Mouse (Mus musculus) embryonic facial prominence, embryonic 10.5 days (tissue): ENCODE measurements around the gene Rgmb. TPM values are rescaled to one million over a fixed set of nuclear protein-coding genes. Genes with fewer than 3 reads are reported as not detected.

Experiments used
- DNase-seq: peaks from one replicate; pipeline ENCODE4 v3.0.0-alpha.2; 2017; ENCODE audit warnings: low spot score
- H3K27ac ChIP-seq: fragments of 300-500 bp; sonication (generic); replicated peaks from 2 replicates; pipeline ENCODE4 v1.5.1; 2016; ENCODE audit warnings: mild to moderate bottlenecking
- H3K27me3 ChIP-seq: fragments of 300-500 bp; sonication (generic); replicated peaks from 2 replicates; pipeline ENCODE4 v1.6.1; 2016; ENCODE audit warnings: low read depth, mild to moderate bottlenecking; ENCODE audit not compliant: poor library complexity, severe bottlenecking
- H3K36me3 ChIP-seq: fragments of 300-500 bp; sonication (generic); replicated peaks from 2 replicates; pipeline ENCODE4 v1.6.1; 2016; ENCODE audit warnings: mild to moderate bottlenecking, moderate library complexity
- H3K4me1 ChIP-seq: fragments of 300-500 bp; sonication (generic); 2 replicates; pipeline ENCODE4 v1.6.1; 2016
- H3K4me3 ChIP-seq: fragments of 300-500 bp; sonication (generic); 2 replicates; pipeline ENCODE4 v1.5.1; 2016; ENCODE audit warnings: mild to moderate bottlenecking, moderate library complexity
- H3K9me3 ChIP-seq: fragments of 300-500 bp; sonication (generic); 2 replicates; pipeline ENCODE4 v1.6.1; 2016; ENCODE audit warnings: mild to moderate bottlenecking
- WGBS: fragments of 180-500 bp; shearing (Covaris S2); methylation state at CpG from one replicate; pipeline ENCODE4 v1.1.7; 2016; 5-methylcytosine and 5-hydroxymethylcytosine counted together
- polyA plus RNA-seq: library from polyadenylated mRNA; unstranded; fragments of >200 nt; fragmentation: Nextera tagmentation; extraction: Ambion mirVana; gene quantifications from 2 replicates; pipeline ENCODE4 v1.2.1, GENCODE M21; 2016

The Rgmb gene
- polyA plus RNA-seq, 1 experiment from 2014 or later, result 18.1 TPM

GRCm38 (mm10) chr17:15818372-15818771 lies 12.5 kb downstream of the Rgmb start:
- no peaks in the 10 kb centered on the region for H3K27me3 ChIP-seq
- WGBS, result 78% methylated on average over 8 of the region's 8 CpGs
- H3K36me3 ChIP-seq, result peaks cover 54% of the 10 kb centered on the region
- H3K4me1 ChIP-seq, result peaks cover 51% of the 10 kb centered on the region
- H3K4me3 ChIP-seq, result no peak overlapping the region
- DNase-seq, result peak; percentile 30
- no peaks in the 10 kb centered on the region for H3K9me3 ChIP-seq
- H3K27ac ChIP-seq, result no peak overlapping the region

GRCm38 (mm10) chr17:15817634-15818033 lies 13.2 kb downstream of the Rgmb start:
- DNase-seq, result peak; percentile 4
- 94% methylated on average over 2 of the region's 2 CpGs for WGBS
- H3K27me3 ChIP-seq, result no peaks in the 10 kb centered on the region
- H3K27ac ChIP-seq, result no peak overlapping the region
- H3K4me1 ChIP-seq, result peaks cover 49% of the 10 kb centered on the region
- no peaks in the 10 kb centered on the region for H3K9me3 ChIP-seq
- H3K4me3 ChIP-seq, result no peak overlapping the region
- H3K36me3 ChIP-seq, result peaks cover 57% of the 10 kb centered on the region

GRCm38 (mm10) chr17:15817096-15817450 lies 13.8 kb downstream of the Rgmb start:
- no peak for DNase-seq
- Histone ChIP-seq H3K4me1 (peaks cover 52% of the 10 kb centered on the region), H3K36me3 (peaks cover 62% of the 10 kb centered on the region), H3K9me3 (no peaks in the 10 kb centered on the region), H3K4me3 (no peak overlapping the region), H3K27me3 (no peaks in the 10 kb centered on the region), H3K27ac (no peak overlapping the region)
- WGBS, result 90% methylated on average over 5 of the region's 5 CpGs

GRCm38 (mm10) chr17:15816379-15817095 lies 14.3 kb downstream of the Rgmb start:
- 84% methylated on average over 11 of the region's 11 CpGs for WGBS
- Histone ChIP-seq H3K27me3 (no peaks in the 10 kb centered on the region), H3K9me3 (no peaks in the 10 kb centered on the region), H3K36me3 (peaks cover 64% of the 10 kb centered on the region), H3K4me3 (no peak overlapping the region), H3K4me1 (peaks cover 55% of the 10 kb centered on the region), H3K27ac (no peak overlapping the region)
- DNase-seq, result peak; percentile 5

GRCm38 (mm10) chr17:15815312-15816018 lies 15.4 kb downstream of the Rgmb start:
- peak; percentile 5 for DNase-seq
- peaks cover 58% of the 10 kb centered on the region for H3K36me3 ChIP-seq
- H3K4me1 ChIP-seq, result peaks cover 56% of the 10 kb centered on the region
- 89% methylated on average over 10 of the region's 10 CpGs for WGBS
- no peaks in the 10 kb centered on the region for H3K9me3 ChIP-seq
- no peak overlapping the region for H3K4me3 ChIP-seq
- no peak overlapping the region for H3K27ac ChIP-seq
- no peaks in the 10 kb centered on the region for H3K27me3 ChIP-seq

GRCm38 (mm10) chr17:15813658-15814212 lies 17.1 kb downstream of the Rgmb start:
- DNase-seq, result no peak
- Histone ChIP-seq H3K27ac (no peak overlapping the region), H3K9me3 (no peaks in the 10 kb centered on the region), H3K4me3 (no peak overlapping the region), H3K4me1 (peaks cover 57% of the 10 kb centered on the region), H3K36me3 (peaks cover 42% of the 10 kb centered on the region), H3K27me3 (no peaks in the 10 kb centered on the region)
- WGBS, result 70% methylated on average over 3 of the region's 3 CpGs

- DNase-seq, result no peak
- H3K9me3 ChIP-seq, result no peaks in the 10 kb centered on the region
- WGBS, result 84% methylated on average over 13 of the region's 13 CpGs
- peaks cover 35% of the 10 kb centered on the region for H3K36me3 ChIP-seq
- H3K27ac ChIP-seq, result no peak overlapping the region
- peaks cover 69% of the 10 kb centered on the region for H3K4me1 ChIP-seq
- H3K27me3 ChIP-seq, result no peaks in the 10 kb centered on the region
- H3K4me3 ChIP-seq, result no peak overlapping the region
Observed at GRCm38 (mm10) chr17:15812136-15812778, 18.6 kb downstream of the Rgmb start.

- Histone ChIP-seq H3K4me3 (no peak overlapping the region), H3K4me1 (peaks cover 69% of the 10 kb centered on the region), H3K36me3 (peaks cover 38% of the 10 kb centered on the region), H3K9me3 (no peaks in the 10 kb centered on the region), H3K27me3 (no peaks in the 10 kb centered on the region), H3K27ac (peak overlapping the region; percentile 76; the same call in 1 of the 2 replicates)
- DNase-seq, result no peak
- 74% methylated on average over 2 of the region's 2 CpGs for WGBS
Observed at GRCm38 (mm10) chr17:15809949-15810348, 20.9 kb downstream of the Rgmb start.

GRCm38 (mm10) chr17:15808468-15809374 lies 22.1 kb downstream of the Rgmb start:
- no peak overlapping the region for H3K4me3 ChIP-seq
- 18% methylated on average over 10 of the region's 10 CpGs for WGBS
- H3K9me3 ChIP-seq, result no peaks in the 10 kb centered on the region
- H3K27me3 ChIP-seq, result no peaks in the 10 kb centered on the region
- peak; percentile 48 for DNase-seq
- peak overlapping the region; percentile 76 for H3K27ac ChIP-seq
- peaks cover 56% of the 10 kb centered on the region for H3K4me1 ChIP-seq
- H3K36me3 ChIP-seq, result peaks cover 41% of the 10 kb centered on the region

- no peak for DNase-seq
- Histone ChIP-seq H3K36me3 (peaks cover 43% of the 10 kb centered on the region), H3K4me3 (no peak overlapping the region), H3K27me3 (no peaks in the 10 kb centered on the region), H3K27ac (peak overlapping the region; percentile 76; the same call in 1 of the 2 replicates), H3K9me3 (no peaks in the 10 kb centered on the region), H3K4me1 (peaks cover 52% of the 10 kb centered on the region)
- 60% methylated on average over 4 of the region's 4 CpGs for WGBS
Observed at GRCm38 (mm10) chr17:15808015-15808414, 22.8 kb downstream of the Rgmb start.

GRCm38 (mm10) chr17:15807295-15807984 lies 23.4 kb downstream of the Rgmb start:
- WGBS, result 89% methylated on average over 23 of the region's 23 CpGs
- H3K4me1 ChIP-seq, result peaks cover 50% of the 10 kb centered on the region

More at GRCm38 (mm10) chr17:15807295-15807984, 23.4 kb downstream of the Rgmb start:
- Histone ChIP-seq H3K4me3 (no peak overlapping the region), H3K9me3 (no peaks in the 10 kb centered on the region), H3K27me3 (no peaks in the 10 kb centered on the region), H3K27ac (no peak overlapping the region), H3K36me3 (peaks cover 40% of the 10 kb centered on the region)
- DNase-seq, result no peak
